Mouse (Mus musculus): ENCODE data around the gene Tmem251. TPM values are rescaled to one million over a fixed set of nuclear protein-coding genes. Genes with fewer than 3 reads are reported as not detected.

Gene Tmem251
- polyA plus RNA-seq, 1 experiment: 1.8 TPM

- WGBS: 16% methylated on average over 6 of the region's 6 CpGs
- no peak overlapping the region for H3K27ac ChIP-seq (ENCODE audit: insufficient read depth, low read length)
- DNase-seq (ENCODE audit: low read depth in 1 of 2, low spot score in 2 of 2): peak in 1 of 2 experiments; percentile 64
- TF ChIP-seq POLR2A (IDR thresholded peaks at IDR 0.05; ENCODE audit: low read depth, low read length) (no peak), CTCF (IDR thresholded peaks at IDR 0.05; ENCODE audit: extremely low read depth, insufficient read depth, insufficient read length, insufficient replicate concordance) (no peak)
- peaks cover 2% of the 10 kb centered on the region; the same call in 1 of the 2 replicates for H3K4me1 ChIP-seq (ENCODE audit: control insufficient read depth, insufficient read depth, insufficient read length)
- H3K4me3 ChIP-seq (ENCODE audit: extremely low read depth, insufficient read depth, insufficient read length): no peak overlapping the region
- H3K27me3 ChIP-seq (ENCODE audit: control insufficient read depth, insufficient read depth, low read length): no peaks in the 10 kb centered on the region
- H3K36me3 ChIP-seq (ENCODE audit: control insufficient read depth, insufficient read depth, low read length): no peaks in the 10 kb centered on the region
Measured at GRCm38 (mm10) chr12:102744839-102745238, 1.3 kb downstream of the Tmem251 start.

- WGBS: 82% methylated on average over 3 of the region's 3 CpGs
- Histone ChIP-seq H3K27me3 (ENCODE audit: control insufficient read depth, insufficient read depth, low read length) (no peaks in the 10 kb centered on the region), H3K27ac (ENCODE audit: insufficient read depth, low read length) (no peak overlapping the region), H3K36me3 (ENCODE audit: control insufficient read depth, insufficient read depth, low read length) (no peaks in the 10 kb centered on the region), H3K4me3 (ENCODE audit: extremely low read depth, insufficient read depth, insufficient read length) (no peak overlapping the region), H3K4me1 (ENCODE audit: control insufficient read depth, insufficient read depth, insufficient read length) (no peaks in the 10 kb centered on the region; the same call in 1 of the 2 replicates)
- no peak for DNase-seq (ENCODE audit: low read depth in 1 of 2, low spot score in 2 of 2)
- TF ChIP-seq POLR2A (IDR thresholded peaks at IDR 0.05; ENCODE audit: low read depth, low read length) (no peak), CTCF (IDR thresholded peaks at IDR 0.05; ENCODE audit: extremely low read depth, insufficient read depth, insufficient read length, insufficient replicate concordance) (no peak)
Measured at GRCm38 (mm10) chr12:102748256-102748655, 4.7 kb downstream of the Tmem251 start.

GRCm38 (mm10) chr12:102756304-102756703, 12.7 kb downstream of the Tmem251 start:
- no peak overlapping the region for H3K4me3 ChIP-seq (ENCODE audit: extremely low read depth, insufficient read depth, insufficient read length)
- no peaks in the 10 kb centered on the region for H3K27me3 ChIP-seq (ENCODE audit: control insufficient read depth, insufficient read depth, low read length)
- no peak overlapping the region for H3K27ac ChIP-seq (ENCODE audit: insufficient read depth, low read length)
- DNase-seq (ENCODE audit: low read depth in 1 of 2, low spot score in 2 of 2): peak; percentile 27 to 29
- WGBS: 85% methylated on average over 7 of the region's 7 CpGs
- TF ChIP-seq CTCF (IDR thresholded peaks at IDR 0.05; ENCODE audit: extremely low read depth, insufficient read depth, insufficient read length, insufficient replicate concordance) (no peak), POLR2A (IDR thresholded peaks at IDR 0.05; ENCODE audit: low read depth, low read length) (no peak)
- H3K36me3 ChIP-seq (ENCODE audit: control insufficient read depth, insufficient read depth, low read length): no peaks in the 10 kb centered on the region
- H3K4me1 ChIP-seq (ENCODE audit: control insufficient read depth, insufficient read depth, insufficient read length): peaks cover 2% of the 10 kb centered on the region; the same call in 1 of the 2 replicates

GRCm38 (mm10) chr12:102757055-102757688, 13.6 kb downstream of the Tmem251 start:
- H3K27ac ChIP-seq (ENCODE audit: insufficient read depth, low read length): peak overlapping the region; percentile 81
- TF ChIP-seq CTCF (IDR thresholded peaks at IDR 0.05; ENCODE audit: extremely low read depth, insufficient read depth, insufficient read length, insufficient replicate concordance) (no peak), POLR2A (IDR thresholded peaks at IDR 0.05; ENCODE audit: low read depth, low read length) (no peak)
- WGBS: 1% methylated on average over 46 of the region's 46 CpGs
- H3K4me3 ChIP-seq (ENCODE audit: extremely low read depth, insufficient read depth, insufficient read length): peak overlapping the region; percentile 82
- H3K4me1 ChIP-seq (ENCODE audit: control insufficient read depth, insufficient read depth, insufficient read length): peaks cover 2% of the 10 kb centered on the region; the same call in 1 of the 2 replicates
- no peaks in the 10 kb centered on the region for H3K27me3 ChIP-seq (ENCODE audit: control insufficient read depth, insufficient read depth, low read length)
- DNase-seq (ENCODE audit: low read depth in 1 of 2, low spot score in 2 of 2): no peak
- no peaks in the 10 kb centered on the region; the same call in 1 of the 2 replicates for H3K36me3 ChIP-seq (ENCODE audit: control insufficient read depth, insufficient read depth, low read length)

- H3K36me3 ChIP-seq (ENCODE audit: control insufficient read depth, insufficient read depth, low read length): peaks cover 3% of the 10 kb centered on the region
- H3K27ac ChIP-seq (ENCODE audit: insufficient read depth, low read length): peak within 1 kb of the TSS; percentile 81
- no peaks in the 10 kb centered on the region for H3K27me3 ChIP-seq (ENCODE audit: control insufficient read depth, insufficient read depth, low read length)
- TF ChIP-seq POLR2A (IDR thresholded peaks at IDR 0.05; ENCODE audit: low read depth, low read length) (peak; percentile 21), CTCF (IDR thresholded peaks at IDR 0.05; ENCODE audit: extremely low read depth, insufficient read depth, insufficient read length, insufficient replicate concordance) (peak; percentile 35; the same call in 1 of the 2 replicates)
- WGBS: under 1% methylated on average over 71 of the region's 73 CpGs
- DNase-seq (ENCODE audit: low read depth in 1 of 2, low spot score in 2 of 2): peak; percentile 90 to 93
- peak within 1 kb of the TSS; percentile 98 for H3K4me3 ChIP-seq (ENCODE audit: extremely low read depth, insufficient read depth, insufficient read length)
- peaks cover 2% of the 10 kb centered on the region; the same call in 1 of the 2 replicates for H3K4me1 ChIP-seq (ENCODE audit: control insufficient read depth, insufficient read depth, insufficient read length)
Measured at GRCm38 (mm10) chr12:102757689-102758402, 14.3 kb downstream of the Tmem251 start, which contains the start of the genes Gm28051, Gon7 and Ubr7. Gene Gm28051 (minus strand): TSS chr12:102757765. Gene Gon7 (minus strand): TSS chr12:102757803. Gene Ubr7 (plus strand): TSS chr12:102757967.

- peak within 1 kb of the TSS; percentile 81 for H3K27ac ChIP-seq (ENCODE audit: insufficient read depth, low read length)
- no peaks in the 10 kb centered on the region for H3K27me3 ChIP-seq (ENCODE audit: control insufficient read depth, insufficient read depth, low read length)
- H3K36me3 ChIP-seq (ENCODE audit: control insufficient read depth, insufficient read depth, low read length): peaks cover 3% of the 10 kb centered on the region
- no peak for DNase-seq (ENCODE audit: low read depth in 1 of 2, low spot score in 2 of 2)
- peak within 1 kb of the TSS; percentile 98 for H3K4me3 ChIP-seq (ENCODE audit: extremely low read depth, insufficient read depth, insufficient read length)
- TF ChIP-seq CTCF (IDR thresholded peaks at IDR 0.05; ENCODE audit: extremely low read depth, insufficient read depth, insufficient read length, insufficient replicate concordance) (no peak), POLR2A (IDR thresholded peaks at IDR 0.05; ENCODE audit: low read depth, low read length) (no peak)
- under 1% methylated on average over 10 of the region's 10 CpGs for WGBS
- peaks cover 2% of the 10 kb centered on the region; the same call in 1 of the 2 replicates for H3K4me1 ChIP-seq (ENCODE audit: control insufficient read depth, insufficient read depth, insufficient read length)
Measured at GRCm38 (mm10) chr12:102758403-102758756, 14.8 kb downstream of the Tmem251 start, which contains the start of gene Gm20604. Gene Gm20604 (minus strand): TSS chr12:102758672.

Measured in spleen, adult 2 months (tissue).